Mouse (Mus musculus) liver, adult 2 months (tissue): ENCODE results near the gene Fam118b. TPM values are rescaled to one million over a fixed set of nuclear protein-coding genes. Genes with fewer than 3 reads are reported as not detected.
A peak's percentile ranks its signal among the peaks of the same experiment; 100 is the strongest.

Source experiments
- DNase-seq: peaks from one replicate; pipeline ENCODE4 v3.0.0-alpha.2; 2011; ENCODE audit warnings: low read depth, low spot score; ENCODE audit errors: extremely low read depth
- H3K27ac ChIP-seq: fragments of 200-500 bp; replicated peaks from 2 replicates; pipeline ENCODE4 v1.5.1; 2012; ENCODE audit warnings: low read depth, mild to moderate bottlenecking, control low read depth, inconsistent platforms, low read length; ENCODE audit not compliant: insufficient read depth
- H3K27me3 ChIP-seq: fragments of 200-500 bp; 2 replicates; pipeline ENCODE4 v1.6.1; 2012; ENCODE audit warnings: mild to moderate bottlenecking, moderate library complexity, low read length, inconsistent platforms; ENCODE audit not compliant: control insufficient read depth, insufficient read depth
- H3K36me3 ChIP-seq: fragments of 200-500 bp; 2 replicates; pipeline ENCODE4 v1.6.1; 2012; ENCODE audit warnings: low read length, inconsistent platforms; ENCODE audit not compliant: control insufficient read depth, insufficient read depth
- H3K4me1 ChIP-seq: fragments of 200-500 bp; 2 replicates; pipeline ENCODE4 v1.6.1; 2011; ENCODE audit warnings: low read length; ENCODE audit not compliant: control insufficient read depth, insufficient read depth
- H3K4me3 ChIP-seq: fragments of 200-500 bp; 2 replicates; pipeline ENCODE4 v1.5.1; 2011; ENCODE audit warnings: low read depth, mild to moderate bottlenecking, control low read depth, low read length, moderate library complexity; ENCODE audit not compliant: insufficient read depth
- H3K79me2 ChIP-seq: fragments of 200-500 bp; 2 replicates; pipeline ENCODE4 v1.6.1; 2012; ENCODE audit warnings: inconsistent platforms, mild to moderate bottlenecking, low read length, moderate library complexity; ENCODE audit not compliant: control insufficient read depth, insufficient read depth
- H3K9ac ChIP-seq: fragments of 200-500 bp; 2 replicates; pipeline ENCODE4 v1.6.1; 2012; ENCODE audit warnings: low read depth, mild to moderate bottlenecking, control low read depth, inconsistent platforms, low read length
- CTCF ChIP-seq: fragments of 200-500 bp; IDR thresholded peaks from 2 replicates; pipeline ENCODE4 v1.5.1; 2011; ENCODE audit warnings: low read depth, low read length, control low read depth
- POLR2A ChIP-seq: fragments of 200-500 bp; IDR thresholded peaks from 2 replicates; pipeline ENCODE4 v1.6.1; 2011; ENCODE audit warnings: low read length, control low read depth; ENCODE audit not compliant: insufficient read depth; ENCODE audit errors: extremely low read depth
- WGBS: fragments of 180-500 bp; shearing (Covaris S2); methylation state at CpG from one replicate; pipeline ENCODE4 v1.1.7; 2018; 5-methylcytosine and 5-hydroxymethylcytosine counted together
- polyA plus RNA-seq: library from polyadenylated mRNA; depleted of rRNA; stranded (reverse); fragments of >200 nt; gene quantifications from 2 replicates; pipeline ENCODE4 v1.2.3, GENCODE M21; 2012
- total RNA-seq: library from RNA; depleted of rRNA; stranded (reverse); fragments of >200 nt; gene quantifications from 2 replicates; pipeline ENCODE4 v1.2.3, GENCODE M21; 2014

Gene Fam118b
- total and polyA plus RNA-seq, 2 experiments, result 4.0 to 5.8 TPM

GRCm38 (mm10) chr9:35257365-35257764 is 10.2 kb downstream of the Fam118b start:
- no peaks in the 10 kb centered on the region for H3K4me1 ChIP-seq
- 90% methylated on average over 7 of the region's 7 CpGs for WGBS
- TF ChIP-seq POLR2A (no peak), CTCF (no peak)
- no peaks in the 10 kb centered on the region for H3K27me3 ChIP-seq
- no peak overlapping the region for H3K27ac ChIP-seq
- H3K9ac ChIP-seq, result no peak overlapping the region
- no peaks in the 10 kb centered on the region for H3K36me3 ChIP-seq
- H3K4me3 ChIP-seq, result no peak overlapping the region
- DNase-seq, result no peak
- peaks cover 13% of the 10 kb centered on the region; the same call in 1 of the 2 replicates for H3K79me2 ChIP-seq

GRCm38 (mm10) chr9:35249476-35249875 is 18.1 kb downstream of the Fam118b start:
- TF ChIP-seq POLR2A (no peak), CTCF (no peak)
- peaks cover 2% of the 10 kb centered on the region; the same call in 1 of the 2 replicates for H3K4me1 ChIP-seq
- peaks cover 5% of the 10 kb centered on the region; the same call in 1 of the 2 replicates for H3K79me2 ChIP-seq
- H3K36me3 ChIP-seq, result peaks cover 2% of the 10 kb centered on the region; the same call in 1 of the 2 replicates
- H3K4me3 ChIP-seq, result no peak overlapping the region
- DNase-seq, result no peak
- H3K9ac ChIP-seq, result no peak overlapping the region
- no peaks in the 10 kb centered on the region for H3K27me3 ChIP-seq
- no peak overlapping the region for H3K27ac ChIP-seq

GRCm38 (mm10) chr9:35247405-35247804 is 20.2 kb downstream of the Fam118b start:
- H3K9ac ChIP-seq, result no peak overlapping the region
- H3K27ac ChIP-seq, result no peak overlapping the region
- no peak overlapping the region for H3K4me3 ChIP-seq
- H3K27me3 ChIP-seq, result no peaks in the 10 kb centered on the region
- peaks cover 2% of the 10 kb centered on the region; the same call in 1 of the 2 replicates for H3K4me1 ChIP-seq
- TF ChIP-seq CTCF (no peak), POLR2A (no peak)
- H3K36me3 ChIP-seq, result peaks cover 2% of the 10 kb centered on the region; the same call in 1 of the 2 replicates
- peaks cover 5% of the 10 kb centered on the region; the same call in 1 of the 2 replicates for H3K79me2 ChIP-seq
- 93% methylated on average over 2 of the region's 2 CpGs for WGBS
- DNase-seq, result no peak

- H3K27ac ChIP-seq, result no peak overlapping the region
Observed at GRCm38 (mm10) chr9:35239734-35240133, 27.9 kb downstream of the Fam118b start.

GRCm38 (mm10) chr9:35238915-35239571 is 28.6 kb downstream of the Fam118b start:
- Histone ChIP-seq H3K79me2 (no peaks in the 10 kb centered on the region), H3K4me3 (no peak overlapping the region), H3K4me1 (no peaks in the 10 kb centered on the region; the same call in 1 of the 2 replicates), H3K36me3 (peaks cover 9% of the 10 kb centered on the region), H3K9ac (no peak overlapping the region), H3K27me3 (no peaks in the 10 kb centered on the region), H3K27ac (no peak overlapping the region)
- WGBS, result 73% methylated on average over 6 of the region's 6 CpGs
- TF ChIP-seq POLR2A (no peak), CTCF (no peak)
- no peak for DNase-seq

More at GRCm38 (mm10) chr9:35239734-35240133, 27.9 kb downstream of the Fam118b start:
- H3K9ac ChIP-seq, result no peak overlapping the region
- no peak for DNase-seq
- H3K79me2 ChIP-seq, result no peaks in the 10 kb centered on the region
- H3K4me3 ChIP-seq, result no peak overlapping the region
- WGBS, result 21% methylated on average over 1 of the region's 1 CpGs
- peaks cover 5% of the 10 kb centered on the region; the same call in 1 of the 2 replicates for H3K36me3 ChIP-seq
- H3K27me3 ChIP-seq, result no peaks in the 10 kb centered on the region
- no peaks in the 10 kb centered on the region; the same call in 1 of the 2 replicates for H3K4me1 ChIP-seq
- TF ChIP-seq POLR2A, result no peak
- peak; percentile 23 for TF ChIP-seq CTCF

GRCm38 (mm10) chr9:35238371-35238770 is 29.2 kb downstream of the Fam118b start:
- Histone ChIP-seq H3K4me1 (no peaks in the 10 kb centered on the region; the same call in 1 of the 2 replicates), H3K36me3 (peaks cover 13% of the 10 kb centered on the region), H3K9ac (no peak overlapping the region), H3K4me3 (no peak overlapping the region), H3K27ac (no peak overlapping the region), H3K79me2 (no peaks in the 10 kb centered on the region), H3K27me3 (no peaks in the 10 kb centered on the region)
- no peak for DNase-seq
- no peak for TF ChIP-seq POLR2A
- no peak for TF ChIP-seq CTCF
- 95% methylated on average over 1 of the region's 1 CpGs for WGBS
